Mouse (Mus musculus) hindbrain, embryonic 16.5 days (tissue): ENCODE measurements at regions not wholly inside any gene's neighbourhood (a gene's known extent, or its start where the extent isn't known, plus 50 kb on each side); places are given as distances from the start of the nearest gene placed in this dataset.

Experiments used
- ATAC-seq: fragments of 200-750 bp; cut with Nextera tagmentation; 2 replicates; pipeline ENCODE4 v1.8.0; 2017; ENCODE audit warnings: moderate TSS enrichment, moderate library complexity
- H3K27ac ChIP-seq: fragments of 300-500 bp; sonication (generic); 2 replicates; pipeline ENCODE4 v1.5.1; 2014; ENCODE audit warnings: low read depth, mild to moderate bottlenecking, control low read depth, low read length, moderate library complexity
- H3K27me3 ChIP-seq: fragments of 300-500 bp; sonication (generic); replicated peaks from 2 replicates; pipeline ENCODE4 v1.6.1; 2014; ENCODE audit warnings: low read length; ENCODE audit not compliant: control insufficient read depth, insufficient read depth
- H3K36me3 ChIP-seq: fragments of 300-500 bp; sonication (generic); 2 replicates; pipeline ENCODE4 v1.6.1; 2014; ENCODE audit warnings: mild to moderate bottlenecking, low read length, moderate library complexity, mixed read lengths; ENCODE audit not compliant: control insufficient read depth, insufficient read depth
- H3K4me1 ChIP-seq: fragments of 300-500 bp; sonication (generic); 2 replicates; pipeline ENCODE4 v1.6.1; 2014; ENCODE audit warnings: low read depth, low read length; ENCODE audit not compliant: control insufficient read depth, insufficient read depth
- H3K4me2 ChIP-seq: fragments of 300-500 bp; sonication (generic); 2 replicates; pipeline ENCODE4 v1.6.1; 2014; ENCODE audit warnings: mild to moderate bottlenecking, low read length, control low read depth, moderate library complexity
- H3K4me3 ChIP-seq: fragments of 300-500 bp; sonication (generic); 2 replicates; pipeline ENCODE4 v1.5.1; 2014; ENCODE audit warnings: mild to moderate bottlenecking, low read length, control low read depth, moderate library complexity
- H3K9ac ChIP-seq: fragments of 300-500 bp; sonication (generic); 2 replicates; pipeline ENCODE4 v1.6.1; 2014; ENCODE audit warnings: low read depth, mild to moderate bottlenecking, control low read depth, low read length, moderate library complexity
- H3K9me3 ChIP-seq: fragments of 300-500 bp; sonication (generic); 2 replicates; pipeline ENCODE4 v1.6.1; 2014; ENCODE audit warnings: mild to moderate bottlenecking, low read length, moderate library complexity; ENCODE audit not compliant: control insufficient read depth
- WGBS: fragments of 180-500 bp; shearing (Covaris S2); extraction: QIAGEN DNeasy Blood & Tissue Kit; methylation state at CpG from one replicate; pipeline ENCODE4 v1.1.7; 2014; 5-methylcytosine and 5-hydroxymethylcytosine counted together

DNA sequence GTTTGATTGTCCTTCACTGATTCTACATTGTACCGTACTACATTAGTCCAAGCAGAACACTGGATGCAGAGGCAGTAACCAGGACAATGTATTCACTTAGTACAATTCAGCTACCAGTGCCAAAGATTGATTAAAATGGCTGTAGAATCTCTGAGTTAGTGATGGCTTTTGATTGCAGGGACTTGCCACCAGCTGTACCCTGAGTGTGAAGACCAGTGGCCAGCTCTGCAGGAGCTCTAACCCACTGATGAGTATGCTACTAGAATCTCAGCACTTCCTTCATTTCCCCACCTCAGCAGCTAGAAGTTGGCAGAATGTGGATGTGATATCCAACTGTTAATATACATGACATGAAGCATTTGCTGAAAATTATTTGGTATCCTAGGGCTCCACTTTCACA is 956.8 kb downstream of the Hace1 start:
- Histone ChIP-seq H3K4me3 (no peak overlapping the region), H3K4me1 (no peaks in the 10 kb centered on the region), H3K9ac (no peak overlapping the region), H3K36me3 (no peaks in the 10 kb centered on the region), H3K27me3 (no peaks in the 10 kb centered on the region), H3K4me2 (no peak overlapping the region), H3K9me3 (no peaks in the 10 kb centered on the region), H3K27ac (no peak overlapping the region)
- peak; percentile 67; the same call in 1 of the 2 replicates for ATAC-seq
- 78% methylated on average over 1 of the region's 1 CpGs for WGBS

DNA sequence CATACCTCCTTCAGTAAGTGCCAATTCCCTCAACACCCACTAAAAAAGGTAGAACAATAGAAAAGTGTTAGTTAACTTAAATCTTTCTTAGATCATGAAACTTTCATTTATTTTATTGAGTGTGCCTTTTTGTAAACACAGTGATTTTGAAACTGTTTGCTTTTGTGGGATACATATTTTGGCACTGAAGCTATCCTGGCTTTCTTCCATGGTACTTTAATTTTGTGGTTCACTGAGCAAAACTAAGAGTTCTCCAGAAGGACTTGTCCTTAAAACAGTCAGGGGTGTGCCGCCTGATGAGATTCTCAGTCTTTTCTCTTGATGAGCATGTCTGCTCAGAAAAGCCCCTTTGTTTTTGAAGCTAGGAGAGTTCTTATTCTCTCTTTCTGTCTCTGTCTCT is 982.9 kb downstream of the Hace1 start:
- Histone ChIP-seq H3K4me1 (no peaks in the 10 kb centered on the region), H3K4me3 (no peak overlapping the region), H3K27ac (no peak overlapping the region), H3K9ac (no peak overlapping the region), H3K36me3 (no peaks in the 10 kb centered on the region), H3K4me2 (no peak overlapping the region), H3K27me3 (no peaks in the 10 kb centered on the region), H3K9me3 (no peaks in the 10 kb centered on the region)
- WGBS, result 23% methylated on average over 1 of the region's 1 CpGs
- 0 out of 2 replicates have a peak, but pooled peaks have one; percentile 40 for ATAC-seq

GRCm38 (mm10) chr10:46576127-46576526 is 998.5 kb downstream of the Hace1 start:
- H3K9ac ChIP-seq, result no peak overlapping the region
- no peak for ATAC-seq
- no peaks in the 10 kb centered on the region for H3K27me3 ChIP-seq
- H3K4me1 ChIP-seq, result no peaks in the 10 kb centered on the region
- no peaks in the 10 kb centered on the region for H3K9me3 ChIP-seq
- H3K4me3 ChIP-seq, result no peak overlapping the region
- no peak overlapping the region for H3K4me2 ChIP-seq
- WGBS, result 87% methylated on average over 3 of the region's 3 CpGs
- H3K36me3 ChIP-seq, result no peaks in the 10 kb centered on the region
- no peak overlapping the region for H3K27ac ChIP-seq
